Mouse (Mus musculus) forelimb bud, embryonic 11.5 days (tissue): Measurements from ENCODE around the gene Rhno1.
"Not testable (repeated sequence)": the region's sequence is repeated elsewhere in the genome, so short reads cannot be mapped to it uniquely, and the experiment has no call there.

Source experiments
- DNase-seq: peaks from one replicate; pipeline ENCODE4 v3.0.0-alpha.2; 2012; ENCODE audit warnings: low read depth, low spot score

Gene Rhno1

GRCm38 (mm10) chr6:128362381-128363006 is at the start of gene Rhno1, which contains the start of gene Foxm1:
Rhno1 (minus strand) TSS chr6:128362911.
Foxm1 (plus strand) TSS chr6:128362967.
- DNase-seq, result peak; percentile 79

- peak; percentile 74 for DNase-seq
Observed at GRCm38 (mm10) chr6:128411115-128411514, 48.4 kb upstream of the Rhno1 start.

GRCm38 (mm10) chr6:128410305-128410704 is 47.6 kb upstream of the Rhno1 start:
- no peak for DNase-seq

GRCm38 (mm10) chr6:128408544-128409125 is 45.9 kb upstream of the Rhno1 start:
- no peak for DNase-seq

- DNase-seq, result no peak
Observed at GRCm38 (mm10) chr6:128404708-128405107, 42.0 kb upstream of the Rhno1 start.

- DNase-seq, result no peak
Observed at GRCm38 (mm10) chr6:128399421-128400185, 36.9 kb upstream of the Rhno1 start.

GRCm38 (mm10) chr6:128398996-128399395 is 36.3 kb upstream of the Rhno1 start, which contains the start of gene Nrip2:
Nrip2 (plus strand) TSS chr6:128399296.
- DNase-seq, result no peak

- DNase-seq, result no peak
Observed at GRCm38 (mm10) chr6:128397574-128398261, 35.0 kb upstream of the Rhno1 start.

GRCm38 (mm10) chr6:128390683-128391082 is 28.0 kb upstream of the Rhno1 start:
- no peak for DNase-seq

- DNase-seq, result no peak
Observed at GRCm38 (mm10) chr6:128389185-128389584, 26.5 kb upstream of the Rhno1 start.

GRCm38 (mm10) chr6:128385026-128385425 is 22.3 kb upstream of the Rhno1 start:
- no peak for DNase-seq

- no peak for DNase-seq
Observed at GRCm38 (mm10) chr6:128383752-128384151, 21.0 kb upstream of the Rhno1 start.

- DNase-seq, result no peak
Observed at GRCm38 (mm10) chr6:128381254-128381653, 18.5 kb upstream of the Rhno1 start.

GRCm38 (mm10) chr6:128380594-128381167 is 18.0 kb upstream of the Rhno1 start:
- DNase-seq, result not testable (repeated sequence)

GRCm38 (mm10) chr6:128379636-128380035 is 16.9 kb upstream of the Rhno1 start:
- DNase-seq, result no peak

GRCm38 (mm10) chr6:128376371-128377085 is 13.8 kb upstream of the Rhno1 start:
- no peak for DNase-seq

GRCm38 (mm10) chr6:128375192-128375591 is 12.5 kb upstream of the Rhno1 start, which contains the start of the genes Tex52 and Gm44596:
Tex52 (plus strand) TSS chr6:128375456.
Gm44596 (plus strand) TSS chr6:128375503.
- DNase-seq, result no peak

GRCm38 (mm10) chr6:128370040-128370439 is 7.3 kb upstream of the Rhno1 start:
- no peak for DNase-seq

GRCm38 (mm10) chr6:128366466-128366865 is 3.8 kb upstream of the Rhno1 start:
- DNase-seq, result no peak

- DNase-seq, result no peak
Observed at GRCm38 (mm10) chr6:128364721-128365120, 2.0 kb upstream of the Rhno1 start.
